Mouse (Mus musculus) skeletal muscle tissue, adult 2 months (tissue): Measurements from ENCODE around the gene Kcnj15.

ENCODE experiments used
- DNase-seq: peaks from one replicate; pipeline ENCODE4 v3.0.0-alpha.2; 2012; ENCODE audit warnings: low read depth, low spot score

The Kcnj15 gene

GRCm38 (mm10) chr16:95244626-95245303 lies 12.6 kb upstream of the Kcnj15 start:
- DNase-seq, result no peak

- DNase-seq, result no peak
These were observed 11.9 kb upstream of the Kcnj15 start for GRCm38 (mm10) chr16:95245499-95245898.

GRCm38 (mm10) chr16:95248646-95249045 lies 8.7 kb upstream of the Kcnj15 start:
- no peak for DNase-seq

GRCm38 (mm10) chr16:95256648-95257047 lies 710 bp upstream of the Kcnj15 start:
- no peak for DNase-seq

GRCm38 (mm10) chr16:95258100-95258499 lies 742 bp downstream of the Kcnj15 start:
- no peak for DNase-seq

GRCm38 (mm10) chr16:95259505-95259904 lies 2.1 kb downstream of the Kcnj15 start:
- no peak for DNase-seq

- no peak for DNase-seq
These were observed 3.3 kb downstream of the Kcnj15 start for GRCm38 (mm10) chr16:95260693-95261092.

- no peak for DNase-seq
These were observed 4.4 kb downstream of the Kcnj15 start for GRCm38 (mm10) chr16:95261807-95262206.

GRCm38 (mm10) chr16:95262706-95263363 lies 5.5 kb downstream of the Kcnj15 start:
- no peak for DNase-seq

GRCm38 (mm10) chr16:95264324-95264723 lies 7.0 kb downstream of the Kcnj15 start:
- no peak for DNase-seq

- no peak for DNase-seq
These were observed 10.3 kb downstream of the Kcnj15 start for GRCm38 (mm10) chr16:95267481-95268183.

- DNase-seq, result no peak
These were observed 12.3 kb downstream of the Kcnj15 start for GRCm38 (mm10) chr16:95269610-95270009.

GRCm38 (mm10) chr16:95273101-95273500 lies 15.7 kb downstream of the Kcnj15 start:
- DNase-seq, result no peak

- DNase-seq, result no peak
These were observed 18.6 kb downstream of the Kcnj15 start for GRCm38 (mm10) chr16:95275713-95276502.

GRCm38 (mm10) chr16:95279015-95279414 lies 21.7 kb downstream of the Kcnj15 start:
- DNase-seq, result no peak

- no peak for DNase-seq
These were observed 23.0 kb downstream of the Kcnj15 start for GRCm38 (mm10) chr16:95280338-95280737.

GRCm38 (mm10) chr16:95283369-95283768 lies 26.0 kb downstream of the Kcnj15 start:
- DNase-seq, result no peak

- DNase-seq, result no peak
These were observed 26.8 kb downstream of the Kcnj15 start for GRCm38 (mm10) chr16:95284085-95284727.

GRCm38 (mm10) chr16:95285043-95285442 lies 27.7 kb downstream of the Kcnj15 start:
- no peak for DNase-seq

- no peak for DNase-seq
These were observed 28.4 kb downstream of the Kcnj15 start for GRCm38 (mm10) chr16:95285767-95286166.

GRCm38 (mm10) chr16:95287656-95288055 lies 30.3 kb downstream of the Kcnj15 start:
- no peak for DNase-seq
